Mouse (Mus musculus) embryonic fibroblast, embryonic 13.5 days (primary cell): ENCODE measurements around the gene Arf6.

Experiments
- CTCF ChIP-seq: IDR thresholded peaks from 2 replicates; pipeline ENCODE4 v1.5.1; 2011; ENCODE audit warnings: mild to moderate bottlenecking, control low read depth, low read length, moderate library complexity, borderline replicate concordance; ENCODE audit not compliant: insufficient read depth
- POLR2A ChIP-seq: IDR thresholded peaks from 2 replicates; pipeline ENCODE4 v1.6.1; 2011; ENCODE audit warnings: low read depth, mild to moderate bottlenecking, control low read depth, low read length, moderate library complexity

DNA sequence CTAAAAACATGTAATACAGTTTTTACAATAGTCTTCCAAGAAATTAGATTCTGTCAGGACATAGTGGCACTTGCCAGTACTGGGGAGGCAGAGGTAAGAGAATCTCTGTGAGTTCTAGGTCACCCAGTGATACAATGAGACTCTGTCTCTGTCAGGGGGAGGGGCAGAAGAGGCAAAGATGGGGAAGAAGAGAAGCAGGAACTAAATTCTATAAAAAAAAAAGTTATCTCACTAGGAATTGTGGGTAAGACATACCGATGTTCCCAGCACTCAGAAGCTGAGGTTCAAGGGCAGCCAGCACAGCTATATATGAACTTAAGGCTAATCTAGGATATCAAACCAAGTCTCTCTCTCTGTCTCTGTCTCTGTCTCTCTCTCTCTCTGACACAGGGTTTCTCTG lies 39.8 kb upstream of the Arf6 start:
- TF ChIP-seq POLR2A (no peak), CTCF (no peak)
